ENCODE assay signal across 9 mouse cellular contexts in the genomic region with DNA sequence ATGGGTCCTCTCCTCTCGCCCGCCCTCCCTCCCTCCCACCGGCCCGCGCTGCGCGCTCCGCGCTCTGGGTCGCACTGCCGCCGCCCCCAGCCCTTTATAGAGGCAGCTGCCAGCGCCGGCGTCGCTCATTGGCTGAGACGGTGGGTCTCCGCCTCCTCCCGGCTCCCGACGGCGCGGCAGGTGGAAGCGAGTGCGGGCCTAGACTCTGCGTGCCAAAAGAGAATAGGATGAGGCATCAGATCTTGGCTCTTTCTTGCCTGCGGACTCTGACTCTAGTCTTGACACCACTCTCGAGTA. TPM values are rescaled to one million over a fixed set of nuclear protein-coding genes. Genes with fewer than 3 reads are reported as not detected.
DNase-seq lines count a peak whose midpoint lies in the region; ATAC-seq and TF ChIP-seq lines count a peak whose summit lies in the region.
"Had no signal": no experiment of that assay in that cellular context is flagged by ENCODE, and none has a peak within 500 bp of the region (broad histone marks: within the 10 kb centered on the region; RNA-seq: fewer than 3 reads in every experiment).

Elavl3 (minus strand) TSS at position 66 of the 297 bp plus-strand sequence.

- no peaks in the 10 kb centered on the region; the same call in 1 of the 2 replicates for H3K4me1 ChIP-seq in kidney, adult 2 months (ENCODE audit: control insufficient read depth, insufficient read depth, low read length)
- peaks cover 40% of the 10 kb centered on the region for H3K4me1 ChIP-seq in forebrain, embryonic 16.5 days (replicated peaks; ENCODE audit: control insufficient read depth, insufficient read depth, low read length)

- no peak for TF ChIP-seq CTCF in kidney, adult 2 months (conservative IDR thresholded peaks at IDR 0.05; ENCODE audit: insufficient read depth, insufficient read length, low read depth, low read length)

- ATAC-seq in forebrain, embryonic 16.5 days: peak; percentile 86
- no peak for ATAC-seq in erythroid progenitor cell, adult 5-6 weeks (replicated peaks; ENCODE audit: low FRiP score, poor library complexity, severe bottlenecking)

- H3K4me3 ChIP-seq in kidney, adult 2 months (ENCODE audit: insufficient read depth, low read depth, low read length): 0 out of 2 replicates have a peak within 1 kb of the TSS, but pooled peaks have one; percentile 7
- H3K4me3 ChIP-seq in forebrain, embryonic 16.5 days (replicated peaks; ENCODE audit: low read length): peak within 1 kb of the TSS; percentile 90

- H3K4me2 ChIP-seq in forebrain, embryonic 16.5 days (ENCODE audit: low read length): peak within 1 kb of the TSS; percentile 93

- peaks cover 4% of the 10 kb centered on the region for H3K27me3 ChIP-seq in kidney, adult 2 months (replicated peaks; ENCODE audit: control insufficient read depth, insufficient read depth, low read length)
- H3K27me3 ChIP-seq in forebrain, embryonic 16.5 days (replicated peaks; ENCODE audit: control insufficient read depth, insufficient read depth, low read length): no peaks in the 10 kb centered on the region

- TF ChIP-seq POLR2A in kidney, adult 2 months (IDR thresholded peaks at IDR 0.05; ENCODE audit: low read depth, low read length): no peak

- no peak within 1 kb of the TSS for H3K27ac ChIP-seq in kidney, adult 2 months (ENCODE audit: insufficient read depth, low read depth, low read length)
- peak within 1 kb of the TSS; percentile 96 for H3K27ac ChIP-seq in forebrain, embryonic 16.5 days (ENCODE audit: low read length)

- DNase-seq in kidney, adult 2 months: no peak
- DNase-seq in kidney, adult 9 months: no peak
- peak; percentile 89 for DNase-seq in cerebellum, adult 11 months
- peak; percentile 84 to 88 for DNase-seq in left cerebral cortex, adult 18-20 months (ENCODE audit: low spot score in 2 of 2)
- DNase-seq in neural tube, embryonic 10.5 days (ENCODE audit: extremely low spot score, low spot score): peak; percentile 80
- no peak for DNase-seq in lung, postnatal 4 days

- H3K9me3 ChIP-seq in forebrain, embryonic 16.5 days (ENCODE audit: control insufficient read depth, low read length): no peaks in the 10 kb centered on the region

- no peaks in the 10 kb centered on the region for H3K36me3 ChIP-seq in kidney, adult 2 months (ENCODE audit: control insufficient read depth, insufficient read depth, low read length)
- H3K36me3 ChIP-seq in forebrain, embryonic 16.5 days (ENCODE audit: control insufficient read depth, insufficient read depth): peaks cover 2% of the 10 kb centered on the region; the same call in 1 of the 2 replicates

- H3K9ac ChIP-seq in forebrain, embryonic 16.5 days (replicated peaks; ENCODE audit: low read depth, low read length): peak within 1 kb of the TSS; percentile 95

- 3% methylated on average over 27 of the region's 28 CpGs for WGBS in kidney, adult 2 months
- WGBS in forebrain, embryonic 16.5 days: under 1% methylated on average over 16 of the region's 28 CpGs

RNA-seq across cellular contexts. Expression of gene Elavl3, which starts in this region (rescaled TPM):
- polyA plus RNA-seq in kidney, adult 2 months (2012; rRNA removed): 0.62 and 0.64 TPM in 2 replicates
- 77.6 and 101 TPM in 2 replicates for polyA plus RNA-seq in forebrain, embryonic 16.5 days (2015; fragmentation: Nextera tagmentation; extraction: Ambion mirVana)
- total RNA-seq in left cerebral cortex, adult 18-20 months (2021): 100 to 1,000 TPM; 144 TPM
- not detected in 2 replicates for total RNA-seq in erythroid progenitor cell, adult 5-6 weeks (2015; ENCODE audit: low replicate concordance)
- total RNA-seq in erythroid progenitor cell, adult 5-6 weeks (2017; ENCODE audit: low replicate concordance): not detected in 2 replicates
- total RNA-seq: neutrophil, adult 5-6 weeks had no signal

Comparison
In these comparisons a context has a peak if more than half of its experiments do, and no peak if none do; other contexts are left out.
1. RNA of gene Elavl3 (total RNA-seq): 144 TPM in left cerebral cortex, adult 18-20 months; not detected in erythroid progenitor cell, adult 5-6 weeks; every median in the first group is over 100 times any median in the second.
2. RNA of gene Elavl3 (polyA plus RNA-seq): 77.6 to 101 TPM in forebrain, embryonic 16.5 days; 0.62 to 0.64 TPM in kidney, adult 2 months; every median in the first group is over 10 times any median in the second.
3. DNase-seq: peak in cerebellum, adult 11 months (single experiment), left cerebral cortex, adult 18-20 months (2 of 2) and neural tube, embryonic 10.5 days (single experiment); none in kidney, adult 2 months (single experiment), kidney, adult 9 months (single experiment) and lung, postnatal 4 days (0 of 2).